Mouse (Mus musculus): Measurements from ENCODE around the gene Lrrfip2. TPM values are rescaled to one million over a fixed set of nuclear protein-coding genes. Genes with fewer than 3 reads are reported as not detected.

The Lrrfip2 gene
- total and polyA plus RNA-seq, 2 experiments, result 9.7 to 37.8 TPM

GRCm38 (mm10) chr9:111081765-111082164 is 35.6 kb upstream of the Lrrfip2 start:
- Histone ChIP-seq H3K36me3 (ENCODE audit: control insufficient read depth, insufficient read depth, low read length) (no peaks in the 10 kb centered on the region), H3K9ac (ENCODE audit: low read depth, low read length) (no peak overlapping the region), H3K79me2 (ENCODE audit: control insufficient read depth, insufficient read depth, low read length) (no peaks in the 10 kb centered on the region), H3K27me3 (ENCODE audit: control insufficient read depth, insufficient read depth, low read length) (no peaks in the 10 kb centered on the region), H3K4me3 (ENCODE audit: insufficient read depth, low read depth, low read length) (no peak overlapping the region), H3K4me1 (ENCODE audit: control insufficient read depth, insufficient read depth, low read length) (no peaks in the 10 kb centered on the region), H3K27ac (replicated peaks; ENCODE audit: insufficient read depth, low read depth, low read length) (no peak overlapping the region)
- TF ChIP-seq POLR2A (IDR thresholded peaks at IDR 0.05; ENCODE audit: extremely low read depth, insufficient read depth, low read length) (no peak), CTCF (IDR thresholded peaks at IDR 0.05; ENCODE audit: low read depth, low read length) (no peak)
- 90% methylated on average over 5 of the region's 5 CpGs for WGBS
- no peak for DNase-seq (ENCODE audit: extremely low read depth, low read depth, low spot score)

- no peaks in the 10 kb centered on the region for H3K79me2 ChIP-seq (ENCODE audit: control insufficient read depth, insufficient read depth, low read length)
- no peak overlapping the region for H3K9ac ChIP-seq (ENCODE audit: low read depth, low read length)
- no peak for TF ChIP-seq POLR2A (IDR thresholded peaks at IDR 0.05; ENCODE audit: extremely low read depth, insufficient read depth, low read length)
- no peak for TF ChIP-seq CTCF (IDR thresholded peaks at IDR 0.05; ENCODE audit: low read depth, low read length)
- H3K27me3 ChIP-seq (ENCODE audit: control insufficient read depth, insufficient read depth, low read length), result no peaks in the 10 kb centered on the region
- no peak overlapping the region for H3K4me3 ChIP-seq (ENCODE audit: insufficient read depth, low read depth, low read length)
- 56% methylated on average over 4 of the region's 4 CpGs for WGBS
- H3K27ac ChIP-seq (replicated peaks; ENCODE audit: insufficient read depth, low read depth, low read length), result no peak overlapping the region
- no peaks in the 10 kb centered on the region for H3K4me1 ChIP-seq (ENCODE audit: control insufficient read depth, insufficient read depth, low read length)
- DNase-seq (ENCODE audit: extremely low read depth, low read depth, low spot score), result no peak
- H3K36me3 ChIP-seq (ENCODE audit: control insufficient read depth, insufficient read depth, low read length), result no peaks in the 10 kb centered on the region
These were observed 32.1 kb upstream of the Lrrfip2 start for GRCm38 (mm10) chr9:111085329-111085728.

GRCm38 (mm10) chr9:111086137-111086536 is 31.3 kb upstream of the Lrrfip2 start:
- H3K27me3 ChIP-seq (ENCODE audit: control insufficient read depth, insufficient read depth, low read length), result no peaks in the 10 kb centered on the region
- no peak for TF ChIP-seq CTCF (IDR thresholded peaks at IDR 0.05; ENCODE audit: low read depth, low read length)
- no peak for TF ChIP-seq POLR2A (IDR thresholded peaks at IDR 0.05; ENCODE audit: extremely low read depth, insufficient read depth, low read length)

GRCm38 (mm10) chr9:111086995-111087606 is 30.3 kb upstream of the Lrrfip2 start:
- DNase-seq (ENCODE audit: extremely low read depth, low read depth, low spot score), result no peak
- Histone ChIP-seq H3K36me3 (ENCODE audit: control insufficient read depth, insufficient read depth, low read length) (no peaks in the 10 kb centered on the region), H3K4me1 (ENCODE audit: control insufficient read depth, insufficient read depth, low read length) (no peaks in the 10 kb centered on the region), H3K4me3 (ENCODE audit: insufficient read depth, low read depth, low read length) (no peak overlapping the region), H3K79me2 (ENCODE audit: control insufficient read depth, insufficient read depth, low read length) (no peaks in the 10 kb centered on the region), H3K27ac (replicated peaks; ENCODE audit: insufficient read depth, low read depth, low read length) (no peak overlapping the region), H3K27me3 (ENCODE audit: control insufficient read depth, insufficient read depth, low read length) (no peaks in the 10 kb centered on the region), H3K9ac (ENCODE audit: low read depth, low read length) (no peak overlapping the region)
- WGBS, result 78% methylated on average over 3 of the region's 3 CpGs
- TF ChIP-seq CTCF (IDR thresholded peaks at IDR 0.05; ENCODE audit: low read depth, low read length), result no peak
- no peak for TF ChIP-seq POLR2A (IDR thresholded peaks at IDR 0.05; ENCODE audit: extremely low read depth, insufficient read depth, low read length)

More at GRCm38 (mm10) chr9:111086137-111086536, 31.3 kb upstream of the Lrrfip2 start:
- Histone ChIP-seq H3K4me1 (ENCODE audit: control insufficient read depth, insufficient read depth, low read length) (no peaks in the 10 kb centered on the region), H3K27ac (replicated peaks; ENCODE audit: insufficient read depth, low read depth, low read length) (no peak overlapping the region), H3K9ac (ENCODE audit: low read depth, low read length) (no peak overlapping the region), H3K79me2 (ENCODE audit: control insufficient read depth, insufficient read depth, low read length) (no peaks in the 10 kb centered on the region), H3K4me3 (ENCODE audit: insufficient read depth, low read depth, low read length) (no peak overlapping the region), H3K36me3 (ENCODE audit: control insufficient read depth, insufficient read depth, low read length) (no peaks in the 10 kb centered on the region)
- 72% methylated on average over 6 of the region's 6 CpGs for WGBS
- no peak for DNase-seq (ENCODE audit: extremely low read depth, low read depth, low spot score)

- TF ChIP-seq CTCF (IDR thresholded peaks at IDR 0.05; ENCODE audit: low read depth, low read length) (no peak), POLR2A (IDR thresholded peaks at IDR 0.05; ENCODE audit: extremely low read depth, insufficient read depth, low read length) (no peak)
- 17% methylated on average over 4 of the region's 5 CpGs for WGBS
- H3K79me2 ChIP-seq (ENCODE audit: control insufficient read depth, insufficient read depth, low read length), result no peaks in the 10 kb centered on the region
- H3K4me1 ChIP-seq (ENCODE audit: control insufficient read depth, insufficient read depth, low read length), result no peaks in the 10 kb centered on the region
- no peak overlapping the region for H3K27ac ChIP-seq (replicated peaks; ENCODE audit: insufficient read depth, low read depth, low read length)
- no peaks in the 10 kb centered on the region for H3K27me3 ChIP-seq (ENCODE audit: control insufficient read depth, insufficient read depth, low read length)
- no peaks in the 10 kb centered on the region for H3K36me3 ChIP-seq (ENCODE audit: control insufficient read depth, insufficient read depth, low read length)
- no peak overlapping the region for H3K4me3 ChIP-seq (ENCODE audit: insufficient read depth, low read depth, low read length)
- H3K9ac ChIP-seq (ENCODE audit: low read depth, low read length), result no peak overlapping the region
- no peak for DNase-seq (ENCODE audit: extremely low read depth, low read depth, low spot score)
These were observed 29.4 kb upstream of the Lrrfip2 start for GRCm38 (mm10) chr9:111087960-111088359.

GRCm38 (mm10) chr9:111088886-111089285 is 28.5 kb upstream of the Lrrfip2 start:
- DNase-seq (ENCODE audit: extremely low read depth, low read depth, low spot score), result no peak
- Histone ChIP-seq H3K79me2 (ENCODE audit: control insufficient read depth, insufficient read depth, low read length) (no peaks in the 10 kb centered on the region), H3K9ac (ENCODE audit: low read depth, low read length) (no peak overlapping the region), H3K36me3 (ENCODE audit: control insufficient read depth, insufficient read depth, low read length) (no peaks in the 10 kb centered on the region), H3K27ac (replicated peaks; ENCODE audit: insufficient read depth, low read depth, low read length) (no peak overlapping the region), H3K4me3 (ENCODE audit: insufficient read depth, low read depth, low read length) (no peak overlapping the region), H3K27me3 (ENCODE audit: control insufficient read depth, insufficient read depth, low read length) (no peaks in the 10 kb centered on the region), H3K4me1 (ENCODE audit: control insufficient read depth, insufficient read depth, low read length) (no peaks in the 10 kb centered on the region)
- WGBS, result 65% methylated on average over 7 of the region's 7 CpGs
- TF ChIP-seq CTCF (IDR thresholded peaks at IDR 0.05; ENCODE audit: low read depth, low read length), result no peak

Data from liver, adult 2 months (tissue).